Mouse (Mus musculus): Measurements from ENCODE around the gene Sike1. TPM values are rescaled to one million over a fixed set of nuclear protein-coding genes. Genes with fewer than 3 reads are reported as not detected.
A peak's percentile ranks its signal among the peaks of the same experiment; 100 is the strongest.

The Sike1 gene
- polyA plus RNA-seq, 1 experiment from 2014 or later = 67.0 TPM

- 73% methylated on average over 2 of the region's 2 CpGs for WGBS
- no peak overlapping the region for H3K4me3 ChIP-seq (replicated peaks; ENCODE audit: low read length)
- H3K27me3 ChIP-seq (ENCODE audit: control insufficient read depth, insufficient read depth, low read length) = no peaks in the 10 kb centered on the region
- ATAC-seq (ENCODE audit: low FRiP score) (no peak), DNase-seq (ENCODE audit: low spot score) (no peak)
- H3K36me3 ChIP-seq (replicated peaks; ENCODE audit: control insufficient read depth, insufficient read depth) = no peaks in the 10 kb centered on the region
- H3K9me3 ChIP-seq (ENCODE audit: control insufficient read depth, low read length) = no peaks in the 10 kb centered on the region
- no peak overlapping the region for H3K27ac ChIP-seq
- no peak overlapping the region for H3K4me2 ChIP-seq (replicated peaks)
- no peak overlapping the region for H3K9ac ChIP-seq
- H3K4me1 ChIP-seq (replicated peaks; ENCODE audit: control insufficient read depth, insufficient read depth, low read length) = peaks cover 7% of the 10 kb centered on the region
Observed at GRCm38 (mm10) chr3:103017350-103017749, 21.8 kb downstream of the Sike1 start.

- H3K9ac ChIP-seq = peak overlapping the region; percentile 98; the same call in 1 of the 2 replicates
Observed at GRCm38 (mm10) chr3:103019462-103019861, 24.0 kb downstream of the Sike1 start.

GRCm38 (mm10) chr3:103020249-103020942 is 24.9 kb downstream of the Sike1 start, which contains the start of gene Csde1:
Csde1 (plus strand) TSS chr3:103020426.
- peak within 1 kb of the TSS; percentile 85 for H3K4me3 ChIP-seq (replicated peaks; ENCODE audit: low read length)
- H3K9me3 ChIP-seq (ENCODE audit: control insufficient read depth, low read length) = no peaks in the 10 kb centered on the region
- H3K4me2 ChIP-seq (replicated peaks) = peak within 1 kb of the TSS; percentile 68
- DNase-seq (ENCODE audit: low spot score) = peak; percentile 99
- WGBS = under 1% methylated on average over 55 of the region's 55 CpGs
- H3K27ac ChIP-seq = peak within 1 kb of the TSS; percentile 99
- peak within 1 kb of the TSS; percentile 98 for H3K9ac ChIP-seq
- no peaks in the 10 kb centered on the region for H3K27me3 ChIP-seq (ENCODE audit: control insufficient read depth, insufficient read depth, low read length)
- ATAC-seq (ENCODE audit: low FRiP score) = peak; percentile 95
- peaks cover 12% of the 10 kb centered on the region for H3K4me1 ChIP-seq (replicated peaks; ENCODE audit: control insufficient read depth, insufficient read depth, low read length)
- H3K36me3 ChIP-seq (replicated peaks; ENCODE audit: control insufficient read depth, insufficient read depth) = no peaks in the 10 kb centered on the region

More at GRCm38 (mm10) chr3:103019462-103019861, 24.0 kb downstream of the Sike1 start:
- Histone ChIP-seq H3K27ac (peak overlapping the region; percentile 99), H3K36me3 (replicated peaks; ENCODE audit: control insufficient read depth, insufficient read depth) (no peaks in the 10 kb centered on the region), H3K4me2 (replicated peaks) (peak overlapping the region; percentile 55), H3K4me3 (replicated peaks; ENCODE audit: low read length) (peak overlapping the region; percentile 85), H3K9me3 (ENCODE audit: control insufficient read depth, low read length) (no peaks in the 10 kb centered on the region), H3K27me3 (ENCODE audit: control insufficient read depth, insufficient read depth, low read length) (no peaks in the 10 kb centered on the region), H3K4me1 (replicated peaks; ENCODE audit: control insufficient read depth, insufficient read depth, low read length) (peaks cover 12% of the 10 kb centered on the region)
- ATAC-seq (ENCODE audit: low FRiP score) (no peak), DNase-seq (ENCODE audit: low spot score) (no peak)
- WGBS = 95% methylated on average over 2 of the region's 2 CpGs

GRCm38 (mm10) chr3:103020943-103021638 is 25.6 kb downstream of the Sike1 start:
- DNase-seq (ENCODE audit: low spot score) (peak; percentile 87), ATAC-seq (ENCODE audit: low FRiP score) (peak; percentile 93)
- Histone ChIP-seq H3K4me1 (replicated peaks; ENCODE audit: control insufficient read depth, insufficient read depth, low read length) (peaks cover 12% of the 10 kb centered on the region), H3K4me3 (replicated peaks; ENCODE audit: low read length) (peak overlapping the region; percentile 85), H3K4me2 (replicated peaks) (peak overlapping the region; percentile 68), H3K9ac (peak overlapping the region; percentile 98), H3K9me3 (ENCODE audit: control insufficient read depth, low read length) (no peaks in the 10 kb centered on the region), H3K27me3 (ENCODE audit: control insufficient read depth, insufficient read depth, low read length) (no peaks in the 10 kb centered on the region), H3K27ac (peak overlapping the region; percentile 99), H3K36me3 (replicated peaks; ENCODE audit: control insufficient read depth, insufficient read depth) (no peaks in the 10 kb centered on the region)
- WGBS = under 1% methylated on average over 32 of the region's 37 CpGs

GRCm38 (mm10) chr3:103026174-103026573 is 30.7 kb downstream of the Sike1 start:
- Histone ChIP-seq H3K9me3 (ENCODE audit: control insufficient read depth, low read length) (no peaks in the 10 kb centered on the region), H3K4me3 (replicated peaks; ENCODE audit: low read length) (no peak overlapping the region), H3K27ac (no peak overlapping the region), H3K27me3 (ENCODE audit: control insufficient read depth, insufficient read depth, low read length) (no peaks in the 10 kb centered on the region), H3K4me2 (replicated peaks) (no peak overlapping the region), H3K9ac (no peak overlapping the region), H3K4me1 (replicated peaks; ENCODE audit: control insufficient read depth, insufficient read depth, low read length) (peaks cover 12% of the 10 kb centered on the region), H3K36me3 (replicated peaks; ENCODE audit: control insufficient read depth, insufficient read depth) (peaks cover 27% of the 10 kb centered on the region)
- no peak for DNase-seq (ENCODE audit: low spot score)
- WGBS = 92% methylated on average over 1 of the region's 1 CpGs
- no peak for ATAC-seq (ENCODE audit: low FRiP score)

- Histone ChIP-seq H3K36me3 (replicated peaks; ENCODE audit: control insufficient read depth, insufficient read depth) (peaks cover 81% of the 10 kb centered on the region), H3K4me1 (replicated peaks; ENCODE audit: control insufficient read depth, insufficient read depth, low read length) (no peaks in the 10 kb centered on the region), H3K9ac (no peak overlapping the region), H3K27ac (no peak overlapping the region), H3K4me2 (replicated peaks) (no peak overlapping the region), H3K9me3 (ENCODE audit: control insufficient read depth, low read length) (no peaks in the 10 kb centered on the region), H3K4me3 (replicated peaks; ENCODE audit: low read length) (no peak overlapping the region), H3K27me3 (ENCODE audit: control insufficient read depth, insufficient read depth, low read length) (no peaks in the 10 kb centered on the region)
- DNase-seq (ENCODE audit: low spot score) = no peak
- WGBS = 95% methylated on average over 6 of the region's 6 CpGs
- no peak for ATAC-seq (ENCODE audit: low FRiP score)
Observed at GRCm38 (mm10) chr3:103040285-103040684, 44.8 kb downstream of the Sike1 start.

- Histone ChIP-seq H3K4me2 (replicated peaks) (no peak overlapping the region), H3K27ac (no peak overlapping the region), H3K4me3 (replicated peaks; ENCODE audit: low read length) (no peak overlapping the region), H3K9me3 (ENCODE audit: control insufficient read depth, low read length) (no peaks in the 10 kb centered on the region), H3K4me1 (replicated peaks; ENCODE audit: control insufficient read depth, insufficient read depth, low read length) (no peaks in the 10 kb centered on the region), H3K36me3 (replicated peaks; ENCODE audit: control insufficient read depth, insufficient read depth) (peaks cover 86% of the 10 kb centered on the region), H3K27me3 (ENCODE audit: control insufficient read depth, insufficient read depth, low read length) (no peaks in the 10 kb centered on the region), H3K9ac (no peak overlapping the region)
- ATAC-seq (ENCODE audit: low FRiP score) (no peak), DNase-seq (ENCODE audit: low spot score) (no peak)
- 88% methylated on average over 1 of the region's 1 CpGs for WGBS
Observed at GRCm38 (mm10) chr3:103040861-103041379, 45.4 kb downstream of the Sike1 start.

- DNase-seq (ENCODE audit: low spot score) = no peak
- H3K27ac ChIP-seq = no peak overlapping the region
- H3K9ac ChIP-seq = no peak overlapping the region
- H3K4me2 ChIP-seq (replicated peaks) = no peak overlapping the region
- no peak for ATAC-seq (ENCODE audit: low FRiP score)
- no peaks in the 10 kb centered on the region for H3K9me3 ChIP-seq (ENCODE audit: control insufficient read depth, low read length)
- peaks cover 80% of the 10 kb centered on the region for H3K36me3 ChIP-seq (replicated peaks; ENCODE audit: control insufficient read depth, insufficient read depth)
- H3K27me3 ChIP-seq (ENCODE audit: control insufficient read depth, insufficient read depth, low read length) = no peaks in the 10 kb centered on the region
- 91% methylated on average over 5 of the region's 5 CpGs for WGBS
- H3K4me1 ChIP-seq (replicated peaks; ENCODE audit: control insufficient read depth, insufficient read depth, low read length) = peaks cover 9% of the 10 kb centered on the region
- no peak overlapping the region for H3K4me3 ChIP-seq (replicated peaks; ENCODE audit: low read length)
Observed at GRCm38 (mm10) chr3:103056016-103056595, 60.6 kb downstream of the Sike1 start.

GRCm38 (mm10) chr3:103057752-103058151 is 62.2 kb downstream of the Sike1 start:
- WGBS = 1% methylated on average over 10 of the region's 10 CpGs
- Histone ChIP-seq H3K4me2 (replicated peaks) (peak overlapping the region; percentile 67), H3K27ac (peak overlapping the region; percentile 89), H3K36me3 (replicated peaks; ENCODE audit: control insufficient read depth, insufficient read depth) (peaks cover 80% of the 10 kb centered on the region), H3K9ac (peak overlapping the region; percentile 77), H3K4me3 (replicated peaks; ENCODE audit: low read length) (peak overlapping the region; percentile 53), H3K4me1 (replicated peaks; ENCODE audit: control insufficient read depth, insufficient read depth, low read length) (peaks cover 9% of the 10 kb centered on the region), H3K27me3 (ENCODE audit: control insufficient read depth, insufficient read depth, low read length) (no peaks in the 10 kb centered on the region), H3K9me3 (ENCODE audit: control insufficient read depth, low read length) (no peaks in the 10 kb centered on the region)
- no peak for DNase-seq (ENCODE audit: low spot score)
- ATAC-seq (ENCODE audit: low FRiP score) = peak; percentile 71
